Mouse (Mus musculus) MEL (cell line): ENCODE results near the gene Dnah7c.

Experiments used
- CTCF ChIP-seq, 3 experiments: IDR thresholded peaks in 2 of 3; conservative IDR thresholded peaks in 1 of 3; 2 replicates each; pipeline ENCODE4 v1.5.1; 2011 to 2012; ENCODE audit warnings: low read length in 3 of 3, low read depth in 2 of 3, mild to moderate bottlenecking in 2 of 3, improper control_type of control experiment in 1 of 3, inconsistent platforms in 1 of 3, mixed read lengths in 1 of 3, moderate library complexity in 1 of 3; ENCODE audit not compliant: control insufficient read depth in 1 of 3, insufficient read depth in 1 of 3, poor library complexity in 1 of 3, severe bottlenecking in 1 of 3
- EP300 ChIP-seq, 2 experiments: IDR thresholded peaks; 2 replicates each; pipeline ENCODE4 v1.6.1; 2011; ENCODE audit warnings: improper control_type of control experiment in 2 of 2, low read length in 2 of 2, low read depth in 1 of 2, mild to moderate bottlenecking in 1 of 2
- POLR2A ChIP-seq, 2 experiments: IDR thresholded peaks; 2 replicates each; pipeline ENCODE4 v1.6.1; 2011 to 2012; ENCODE audit warnings: low read length in 2 of 2, mild to moderate bottlenecking in 2 of 2, control low read depth in 1 of 2, improper control_type of control experiment in 1 of 2, low read depth in 1 of 2, moderate library complexity in 1 of 2; ENCODE audit not compliant: control insufficient read depth in 1 of 2, insufficient read depth in 1 of 2, poor library complexity in 1 of 2
- TAL1 ChIP-seq: IDR thresholded peaks from 2 replicates; pipeline ENCODE4 v1.6.1; 2012; ENCODE audit warnings: mild to moderate bottlenecking, inconsistent platforms, low read length, moderate library complexity, mixed read lengths

GRCm38 (mm10) chr1:46844281-46844680 lies 418.9 kb downstream of the Dnah7c start:
- no peak for TF ChIP-seq TAL1
- TF ChIP-seq CTCF (IDR thresholded peaks at IDR 0.05 in 2 of 3, conservative IDR thresholded peaks at IDR 0.05 in 1 of 3; ENCODE audit: control insufficient read depth in 1 of 3, insufficient read depth in 1 of 3, low read depth in 2 of 3, low read length in 3 of 3, poor library complexity in 1 of 3, severe bottlenecking in 1 of 3) = no peak
- no peak for TF ChIP-seq POLR2A (IDR thresholded peaks at IDR 0.05; ENCODE audit: control insufficient read depth in 1 of 2, insufficient read depth in 1 of 2, low read depth in 1 of 2, low read length in 2 of 2, poor library complexity in 1 of 2)
- TF ChIP-seq EP300 (IDR thresholded peaks at IDR 0.05; ENCODE audit: low read depth in 1 of 2, low read length in 2 of 2) = no peak
